Mouse (Mus musculus) spleen, adult 2 months (tissue): ENCODE results near the gene Trp53i11.

ENCODE experiments used
- CTCF ChIP-seq: fragments of 200-500 bp; IDR thresholded peaks from 2 replicates; pipeline ENCODE4 v1.5.1; 2011; ENCODE audit warnings: mild to moderate bottlenecking, inconsistent platforms; ENCODE audit not compliant: insufficient read depth, insufficient read length, insufficient replicate concordance; ENCODE audit errors: extremely low read depth
- POLR2A ChIP-seq: fragments of 200-500 bp; IDR thresholded peaks from 2 replicates; pipeline ENCODE4 v1.6.1; 2011; ENCODE audit warnings: low read depth, low read length, inconsistent platforms

- TF ChIP-seq CTCF (no peak), POLR2A (no peak)
These were observed 9.6 kb upstream of the Trp53i11 start for GRCm38 (mm10) chr2:93177668-93178312.
